Mouse (Mus musculus): ENCODE data around the gene Pip4k2a. TPM values are rescaled to one million over a fixed set of nuclear protein-coding genes. Genes with fewer than 3 reads are reported as not detected.

Pip4k2a gene
- total and polyA plus RNA-seq, 2 experiments from 2014 or later = 8.4 to 9.3 TPM

DNA sequence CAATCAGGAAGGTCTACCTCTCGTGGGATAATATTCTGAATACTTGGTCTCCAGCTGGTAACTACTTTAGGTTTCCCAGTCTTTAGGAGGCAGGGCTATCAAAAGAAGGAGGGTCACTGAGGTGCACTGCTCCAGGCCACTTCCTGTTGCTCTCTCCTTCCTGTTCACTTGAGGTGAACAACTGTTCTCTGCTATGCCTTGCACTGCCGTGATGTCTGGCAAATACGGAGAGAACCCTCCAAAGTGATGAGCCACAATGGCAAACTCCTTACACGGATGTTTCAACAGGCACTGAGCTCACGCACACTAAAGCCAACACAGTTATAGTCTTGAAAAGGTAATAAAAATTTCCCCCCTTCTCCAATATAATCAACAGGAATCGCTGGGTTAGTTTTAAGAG is 15.3 kb downstream of the Pip4k2a start:
- Histone ChIP-seq H3K4me3 (ENCODE audit: low read depth, low read length) (no peak overlapping the region), H3K4me2 (ENCODE audit: low read depth) (no peak overlapping the region), H3K36me3 (ENCODE audit: insufficient read depth) (no peaks in the 10 kb centered on the region), H3K27me3 (ENCODE audit: insufficient read depth, low read length) (no peaks in the 10 kb centered on the region), H3K4me1 (ENCODE audit: insufficient read depth) (no peaks in the 10 kb centered on the region), H3K27ac (ENCODE audit: low read depth, low read length) (no peak overlapping the region), H3K9ac (no peak overlapping the region), H3K9me3 (ENCODE audit: low read length) (no peaks in the 10 kb centered on the region)
- no peak for DNase-seq
- ATAC-seq = no peak
- WGBS = 82% methylated on average over 6 of the region's 6 CpGs
- no peak for TF ChIP-seq CTCF (IDR thresholded peaks at IDR 0.05; ENCODE audit: low read depth)

DNA sequence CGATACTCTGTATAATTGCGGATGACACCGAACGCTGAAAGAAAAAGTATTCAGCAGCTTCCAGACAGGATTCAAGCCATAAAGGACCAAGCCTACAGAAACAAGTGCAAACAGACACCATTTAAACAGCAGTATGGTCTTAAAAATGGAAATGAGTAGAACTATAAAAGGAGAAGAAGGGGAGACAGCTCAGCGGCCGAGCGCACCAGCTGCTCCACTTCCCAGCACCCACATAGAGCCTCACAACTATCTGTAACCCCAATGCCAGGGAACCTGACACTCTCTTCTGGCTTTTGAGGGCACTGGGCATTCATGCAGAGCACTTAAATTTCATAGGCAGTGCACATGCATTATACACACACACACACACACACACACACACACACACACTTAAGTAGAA is 18.3 kb downstream of the Pip4k2a start:
- Histone ChIP-seq H3K27ac (ENCODE audit: low read depth, low read length) (no peak overlapping the region), H3K9me3 (ENCODE audit: low read length) (no peaks in the 10 kb centered on the region), H3K36me3 (ENCODE audit: insufficient read depth) (no peaks in the 10 kb centered on the region), H3K9ac (no peak overlapping the region), H3K27me3 (ENCODE audit: insufficient read depth, low read length) (no peaks in the 10 kb centered on the region), H3K4me2 (ENCODE audit: low read depth) (no peak overlapping the region), H3K4me3 (ENCODE audit: low read depth, low read length) (no peak overlapping the region), H3K4me1 (ENCODE audit: insufficient read depth) (no peaks in the 10 kb centered on the region)
- no peak for TF ChIP-seq CTCF (IDR thresholded peaks at IDR 0.05; ENCODE audit: low read depth)
- ATAC-seq = peak; percentile 50; the same call in 1 of the 2 replicates
- DNase-seq = no peak
- WGBS = 57% methylated on average over 7 of the region's 7 CpGs

DNA sequence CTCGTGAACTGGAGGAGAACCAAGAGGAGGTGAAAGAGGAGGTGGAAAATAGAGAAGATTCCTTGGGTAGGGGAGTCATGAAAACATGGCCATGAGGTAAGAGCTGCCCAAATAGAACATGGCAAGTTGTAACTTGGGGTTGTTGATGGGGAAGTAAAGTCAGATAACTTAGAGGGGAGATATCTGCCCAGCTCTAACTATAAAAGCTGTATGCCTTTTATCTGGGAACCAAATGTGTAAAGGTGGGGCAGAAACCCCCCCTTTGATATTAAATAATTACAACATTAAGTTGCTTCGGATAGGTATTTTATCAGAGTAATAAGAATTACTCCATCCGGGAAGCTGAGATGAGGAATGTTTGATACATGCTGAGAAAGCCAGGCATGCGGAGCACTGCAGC is 18.9 kb downstream of the Pip4k2a start:
- H3K27me3 ChIP-seq (ENCODE audit: insufficient read depth, low read length) = no peaks in the 10 kb centered on the region
- H3K4me2 ChIP-seq (ENCODE audit: low read depth) = no peak overlapping the region
- WGBS = 91% methylated on average over 4 of the region's 4 CpGs
- no peaks in the 10 kb centered on the region for H3K9me3 ChIP-seq (ENCODE audit: low read length)
- ATAC-seq = no peak
- H3K27ac ChIP-seq (ENCODE audit: low read depth, low read length) = no peak overlapping the region
- no peak overlapping the region for H3K4me3 ChIP-seq (ENCODE audit: low read depth, low read length)
- no peak overlapping the region for H3K9ac ChIP-seq
- no peaks in the 10 kb centered on the region for H3K4me1 ChIP-seq (ENCODE audit: insufficient read depth)
- H3K36me3 ChIP-seq (ENCODE audit: insufficient read depth) = no peaks in the 10 kb centered on the region
- no peak for TF ChIP-seq CTCF (IDR thresholded peaks at IDR 0.05; ENCODE audit: low read depth)
- DNase-seq = no peak

DNA sequence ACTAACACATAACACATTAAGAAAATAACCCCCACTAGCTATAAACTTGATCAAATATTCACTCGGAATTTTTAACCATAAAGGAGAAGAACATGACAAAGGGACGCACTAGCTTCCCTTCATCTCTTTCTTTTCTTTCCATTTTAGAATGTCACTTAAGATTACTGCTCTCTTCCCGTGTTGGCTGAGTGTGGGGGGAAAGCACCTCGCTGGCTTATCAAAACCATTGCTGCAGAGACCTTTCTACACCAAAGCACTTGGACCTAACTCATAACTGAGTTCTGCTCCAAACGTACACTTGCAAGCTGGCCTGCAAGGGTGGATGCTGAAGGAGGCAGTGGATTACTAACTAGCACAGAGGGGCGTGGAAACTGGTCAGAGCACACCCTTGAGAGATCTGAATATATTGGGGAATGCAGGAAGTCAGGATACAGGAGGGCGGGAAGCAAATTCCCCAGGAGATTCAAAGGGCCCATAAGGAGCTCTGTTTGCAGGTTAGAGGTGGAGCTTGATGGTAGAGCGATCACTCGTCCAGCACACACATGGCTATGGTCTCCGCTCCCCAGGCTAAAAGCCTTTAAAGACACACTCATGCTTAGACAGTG is 20.6 kb downstream of the Pip4k2a start:
- Histone ChIP-seq H3K4me3 (ENCODE audit: low read depth, low read length) (no peak overlapping the region), H3K27me3 (ENCODE audit: insufficient read depth, low read length) (no peaks in the 10 kb centered on the region), H3K4me2 (ENCODE audit: low read depth) (no peak overlapping the region), H3K4me1 (ENCODE audit: insufficient read depth) (no peaks in the 10 kb centered on the region), H3K9ac (no peak overlapping the region), H3K27ac (ENCODE audit: low read depth, low read length) (no peak overlapping the region), H3K9me3 (ENCODE audit: low read length) (0 out of 2 replicates have a peak, but pooled peaks cover 6% of the 10 kb centered on the region), H3K36me3 (ENCODE audit: insufficient read depth) (no peaks in the 10 kb centered on the region)
- 89% methylated on average over 10 of the region's 10 CpGs for WGBS
- ATAC-seq (no peak), DNase-seq (no peak)
- no peak for TF ChIP-seq CTCF (IDR thresholded peaks at IDR 0.05; ENCODE audit: low read depth)

DNA sequence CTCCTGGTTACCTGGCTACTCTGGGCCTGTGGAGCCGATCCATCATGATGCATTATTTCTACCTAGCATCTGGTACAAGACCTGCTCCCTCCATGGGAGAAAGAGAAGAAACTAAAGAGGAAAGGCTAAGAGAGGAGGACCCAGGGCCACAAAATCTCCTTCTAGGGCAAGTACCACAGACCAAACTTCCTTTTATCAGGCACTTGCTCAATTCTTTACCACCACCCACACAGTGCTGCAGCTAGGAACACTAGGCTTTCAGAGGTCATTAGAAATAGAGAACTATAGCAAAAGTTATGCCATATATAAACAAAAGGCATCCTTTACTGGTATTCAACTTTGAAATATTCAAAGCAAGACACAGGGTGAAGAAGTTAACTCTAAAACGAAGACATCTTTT is 21.8 kb downstream of the Pip4k2a start:
- Histone ChIP-seq H3K9ac (no peak overlapping the region), H3K27ac (ENCODE audit: low read depth, low read length) (no peak overlapping the region), H3K36me3 (ENCODE audit: insufficient read depth) (no peaks in the 10 kb centered on the region), H3K4me3 (ENCODE audit: low read depth, low read length) (no peak overlapping the region), H3K9me3 (ENCODE audit: low read length) (0 out of 2 replicates have a peak, but pooled peaks cover 6% of the 10 kb centered on the region), H3K4me2 (ENCODE audit: low read depth) (no peak overlapping the region), H3K4me1 (ENCODE audit: insufficient read depth) (no peaks in the 10 kb centered on the region), H3K27me3 (ENCODE audit: insufficient read depth, low read length) (no peaks in the 10 kb centered on the region)
- ATAC-seq (no peak), DNase-seq (no peak)
- 94% methylated on average over 2 of the region's 2 CpGs for WGBS
- TF ChIP-seq CTCF (IDR thresholded peaks at IDR 0.05; ENCODE audit: low read depth) = no peak

DNA sequence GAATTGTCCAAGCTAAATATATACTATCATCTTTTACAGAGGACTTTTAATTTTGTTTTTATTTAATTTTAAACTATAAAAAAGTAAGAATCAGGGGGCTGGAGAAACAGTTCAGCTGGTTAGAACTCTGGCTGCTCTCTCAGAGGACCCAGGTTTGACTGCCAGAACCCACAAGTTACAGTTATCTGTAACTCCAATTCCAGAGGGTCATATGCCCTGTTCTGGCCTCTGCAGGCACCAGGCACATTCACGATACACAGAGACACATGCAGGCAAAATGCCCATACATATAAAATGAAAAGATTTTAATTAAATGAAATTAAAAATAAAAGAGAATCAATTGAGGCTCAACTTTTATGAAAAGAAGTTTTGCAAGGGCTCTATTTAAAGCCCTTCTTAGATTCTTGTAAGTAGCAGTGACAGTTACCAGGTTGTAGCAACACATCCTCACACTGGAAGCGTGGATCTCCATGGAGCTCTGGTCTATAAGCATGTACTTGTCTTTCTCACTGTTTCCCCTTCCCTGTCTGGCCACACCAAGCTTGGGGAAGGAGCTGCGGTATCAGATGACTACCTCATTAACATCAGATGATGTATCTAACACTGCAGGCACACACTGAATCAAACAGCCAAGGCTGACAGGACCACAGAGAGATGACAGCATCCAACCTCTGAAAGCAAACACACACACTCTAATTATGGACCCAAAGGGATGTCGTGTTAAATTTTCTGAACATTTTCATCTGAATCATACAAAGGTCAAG is 22.9 kb downstream of the Pip4k2a start:
- no peak for ATAC-seq
- Histone ChIP-seq H3K4me3 (ENCODE audit: low read depth, low read length) (no peak overlapping the region), H3K36me3 (ENCODE audit: insufficient read depth) (no peaks in the 10 kb centered on the region), H3K9ac (no peak overlapping the region), H3K4me1 (ENCODE audit: insufficient read depth) (no peaks in the 10 kb centered on the region), H3K27me3 (ENCODE audit: insufficient read depth, low read length) (no peaks in the 10 kb centered on the region), H3K27ac (ENCODE audit: low read depth, low read length) (no peak overlapping the region), H3K4me2 (ENCODE audit: low read depth) (no peak overlapping the region), H3K9me3 (ENCODE audit: low read length) (0 out of 2 replicates have a peak, but pooled peaks cover 6% of the 10 kb centered on the region)
- no peak for TF ChIP-seq CTCF (IDR thresholded peaks at IDR 0.05; ENCODE audit: low read depth)
- DNase-seq = no peak
- 49% methylated on average over 4 of the region's 4 CpGs for WGBS

DNA sequence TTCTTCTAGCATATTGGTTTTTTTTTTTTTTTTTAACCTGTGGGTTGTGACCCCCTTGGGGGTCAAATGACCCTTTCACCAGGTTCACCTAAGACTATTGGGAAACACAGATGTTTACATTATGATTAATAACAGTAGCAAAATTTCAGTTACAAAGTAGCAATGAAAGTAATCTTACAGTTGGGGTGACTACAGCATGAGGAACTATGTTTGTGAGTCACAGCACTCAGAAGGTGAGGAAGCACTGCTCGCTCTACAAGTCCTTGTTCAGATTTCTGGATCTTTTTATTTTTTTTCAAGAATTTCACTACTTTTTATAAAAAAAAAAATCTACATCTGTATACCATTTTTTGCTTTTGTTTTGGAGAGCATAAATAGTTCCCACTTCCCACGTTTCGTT is 26.4 kb downstream of the Pip4k2a start:
- Histone ChIP-seq H3K9ac (no peak overlapping the region), H3K27ac (ENCODE audit: low read depth, low read length) (no peak overlapping the region), H3K4me1 (ENCODE audit: insufficient read depth) (no peaks in the 10 kb centered on the region), H3K4me3 (ENCODE audit: low read depth, low read length) (no peak overlapping the region), H3K9me3 (ENCODE audit: low read length) (0 out of 2 replicates have a peak, but pooled peaks cover 6% of the 10 kb centered on the region), H3K27me3 (ENCODE audit: insufficient read depth, low read length) (no peaks in the 10 kb centered on the region), H3K36me3 (ENCODE audit: insufficient read depth) (no peaks in the 10 kb centered on the region), H3K4me2 (ENCODE audit: low read depth) (no peak overlapping the region)
- no peak for TF ChIP-seq CTCF (IDR thresholded peaks at IDR 0.05; ENCODE audit: low read depth)
- ATAC-seq (no peak), DNase-seq (no peak)
- WGBS = 90% methylated on average over 3 of the region's 3 CpGs
